Mouse (Mus musculus) megakaryocyte progenitor cell, adult 5-6 weeks (primary cell): ENCODE results near the gene P2rx6. TPM values are rescaled to one million over a fixed set of nuclear protein-coding genes. Genes with fewer than 3 reads are reported as not detected.
"Not testable (repeated sequence)": the region's sequence is repeated elsewhere in the genome, so short reads cannot be mapped to it uniquely, and the experiment has no call there.

Experiments
- ATAC-seq: replicated peaks from 2 replicates; pipeline ENCODE4 v1.8.0; 2016; ENCODE audit warnings: mild to moderate bottlenecking, moderate TSS enrichment, inconsistent platforms; ENCODE audit not compliant: poor library complexity
- total RNA-seq, 2 experiments: library from RNA; stranded (forward) in 1 of 2; stranded (reverse) in 1 of 2; fragments of 157-497, 149-512 nt in 1 of 2; fragments of 200-1000 nt in 1 of 2; gene quantifications; 2 replicates each; pipeline versions ENCODE4 v1.2.3 to v1.2.4; 2015 to 2017

P2rx6 gene
- not detected in 2 replicates for total RNA-seq (2015)
- not detected in 2 replicates for total RNA-seq (2017)

DNA sequence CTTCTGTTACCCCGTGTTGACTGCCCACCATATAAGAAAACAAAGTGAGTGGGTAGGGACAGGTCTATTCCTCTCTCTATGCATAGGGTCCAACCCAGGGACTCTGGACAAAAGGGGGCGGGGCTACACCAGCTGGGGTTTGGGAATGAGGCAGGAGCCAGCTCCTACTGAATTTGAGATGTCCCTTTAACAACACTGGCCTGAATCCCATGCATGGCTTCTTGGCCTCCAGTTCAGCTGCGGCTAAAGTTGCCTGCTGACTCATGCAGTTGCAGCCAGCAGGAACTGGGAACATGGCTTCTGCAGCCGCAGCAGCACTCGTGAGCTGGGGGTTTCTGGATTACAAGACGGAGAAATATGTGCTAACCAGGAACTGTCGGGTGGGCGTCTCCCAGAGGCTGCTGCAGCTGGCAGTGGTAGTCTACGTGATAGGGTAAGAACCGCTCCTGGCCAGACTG, at the start of gene P2rx6:
Gene P2rx6, plus strand, starts transcription at position 135 of the 458 bp plus-strand sequence.
- peak; percentile 65 for ATAC-seq

- no peak for ATAC-seq
Observed at GRCm38 (mm10) chr16:17518910-17519309, 42.8 kb upstream of the P2rx6 start.

DNA sequence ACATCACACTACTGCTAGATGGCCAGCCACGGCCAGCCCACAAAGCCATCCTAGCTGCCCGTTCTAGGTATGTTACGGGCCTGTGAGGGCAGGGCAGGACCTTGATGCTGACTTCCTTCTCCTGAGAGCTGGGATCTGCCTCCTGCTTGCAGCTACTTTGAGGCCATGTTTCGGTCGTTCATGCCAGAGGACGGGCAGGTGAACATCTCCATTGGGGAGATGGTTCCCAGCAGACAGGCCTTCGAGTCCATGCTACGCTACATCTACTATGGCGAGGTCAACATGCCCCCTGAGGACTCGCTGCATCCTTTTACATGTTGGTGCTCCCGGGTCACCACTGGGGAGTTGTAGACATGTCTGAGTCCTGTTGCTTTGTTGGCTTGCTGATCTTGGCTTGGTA, 37.5 kb upstream of the P2rx6 start:
- ATAC-seq: no peak

DNA sequence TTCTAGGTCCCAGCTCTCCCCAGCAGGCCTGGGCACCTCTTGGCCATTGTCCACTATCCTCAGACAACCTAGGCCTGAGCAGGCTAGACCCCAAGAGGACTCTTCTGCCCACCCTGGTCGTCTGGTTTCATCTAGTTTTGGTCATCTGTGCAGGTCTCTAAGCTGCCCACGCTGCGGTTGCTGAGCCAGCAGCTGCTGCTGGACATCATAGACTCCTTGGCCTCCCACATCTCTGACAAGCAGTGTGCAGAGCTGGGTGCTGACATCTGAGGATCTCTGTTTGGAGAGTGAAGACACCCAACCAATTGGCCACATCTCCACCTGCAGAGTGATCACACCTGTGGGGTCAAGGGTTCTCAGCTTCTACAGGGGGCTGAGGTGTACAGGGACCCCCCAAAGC, 36.2 kb upstream of the P2rx6 start:
- ATAC-seq: no peak

DNA sequence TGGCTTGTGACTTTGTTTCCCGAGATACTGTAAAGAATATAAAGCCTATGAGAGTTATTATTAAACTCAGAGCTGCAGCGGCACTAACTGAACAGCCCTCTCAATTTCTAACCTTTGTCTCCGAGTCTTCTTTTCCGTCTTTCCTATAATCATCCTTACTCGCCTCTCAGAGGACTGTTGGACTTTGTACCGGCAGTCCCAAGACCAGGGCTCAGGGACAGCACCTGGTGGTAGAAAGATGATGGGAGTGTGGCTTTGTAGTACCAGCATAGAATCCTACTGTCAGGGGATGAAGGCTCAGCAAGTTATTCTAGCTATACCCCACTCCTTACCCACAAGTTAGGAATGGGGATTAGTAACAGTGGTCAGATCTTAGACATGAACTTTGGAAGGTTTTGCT, 35.5 kb upstream of the P2rx6 start:
- no peak for ATAC-seq

DNA sequence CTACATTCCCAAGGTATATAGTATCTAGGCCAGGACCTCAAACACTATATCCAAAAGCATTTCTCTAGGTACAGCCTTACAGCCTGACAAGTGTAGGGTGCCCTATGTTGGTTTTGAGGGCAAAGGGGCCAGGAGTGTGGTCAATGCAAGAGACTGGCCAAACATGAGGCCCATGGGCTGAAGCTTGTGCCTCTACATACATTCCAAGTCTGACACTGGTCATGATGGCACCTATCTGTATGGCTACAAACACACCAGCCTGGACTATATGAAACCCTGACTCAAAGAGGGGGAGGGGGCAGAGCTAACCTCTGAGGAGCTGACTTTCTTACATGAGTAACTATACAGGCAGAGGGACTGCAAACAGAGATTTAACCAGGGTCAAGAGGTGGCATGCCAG, 34.1 kb upstream of the P2rx6 start:
- no peak for ATAC-seq

GRCm38 (mm10) chr16:17528276-17528675, 33.4 kb upstream of the P2rx6 start:
- ATAC-seq: no peak

- no peak; the same call in 1 of the 2 replicates for ATAC-seq
Observed at GRCm38 (mm10) chr16:17529981-17530586, 31.6 kb upstream of the P2rx6 start.

- peak; percentile 91 for ATAC-seq
Observed at GRCm38 (mm10) chr16:17530640-17531288, 30.9 kb upstream of the P2rx6 start, which contains the start of gene Thap7. Gene Thap7 (minus strand): TSS chr16:17531136.

DNA sequence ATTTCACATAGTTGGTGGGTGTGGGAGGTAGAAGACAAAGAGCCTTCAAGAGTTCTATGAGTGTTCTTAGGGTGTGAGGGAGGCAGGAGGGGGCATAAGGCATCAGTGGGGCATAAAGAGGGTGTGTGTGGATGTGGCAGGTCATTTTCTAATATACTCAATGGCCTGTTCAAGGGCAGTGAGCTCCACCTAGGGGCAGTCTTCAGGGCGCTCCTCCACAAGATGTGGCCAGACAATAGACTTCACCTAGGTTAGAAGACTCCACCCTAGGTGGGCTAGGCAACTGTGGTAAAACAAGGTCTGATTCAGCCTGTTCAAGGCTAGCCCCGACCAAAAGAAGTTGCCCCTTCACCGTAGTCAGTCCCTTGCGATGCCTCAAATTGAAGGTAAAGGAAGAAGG, 29.4 kb upstream of the P2rx6 start:
- ATAC-seq: peak; percentile 42

DNA sequence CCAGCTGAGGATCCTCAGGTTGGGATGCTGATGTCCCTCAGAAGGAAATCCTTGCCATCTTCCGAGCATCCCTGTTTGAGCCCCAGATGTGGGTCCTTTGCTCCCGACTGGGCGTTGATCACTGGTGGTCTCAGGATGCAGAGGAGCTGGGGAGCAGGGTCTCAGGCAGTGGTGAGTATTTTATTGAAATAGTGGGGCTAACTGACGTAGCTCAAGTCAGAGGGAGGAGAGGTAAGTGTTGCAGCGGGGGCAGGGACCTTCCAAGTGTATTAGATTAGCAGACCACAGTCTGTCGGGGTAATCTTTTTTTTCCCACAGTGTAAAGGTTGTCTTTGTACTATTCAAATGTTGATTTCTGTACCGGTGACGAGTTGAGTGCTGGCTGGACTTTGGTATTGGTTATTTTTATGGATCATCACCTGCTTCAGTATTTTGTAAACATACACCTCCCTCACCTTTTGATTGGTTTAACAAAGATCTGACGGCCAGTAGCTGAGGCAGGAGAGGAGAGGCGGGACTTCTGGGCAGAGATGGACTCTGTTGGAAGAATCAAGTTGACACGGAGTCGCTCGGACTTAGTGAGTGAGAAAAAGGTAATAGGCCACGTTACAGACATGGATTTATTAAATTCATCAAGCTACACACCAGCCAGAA, 28.9 kb upstream of the P2rx6 start:
- no peak for ATAC-seq

DNA sequence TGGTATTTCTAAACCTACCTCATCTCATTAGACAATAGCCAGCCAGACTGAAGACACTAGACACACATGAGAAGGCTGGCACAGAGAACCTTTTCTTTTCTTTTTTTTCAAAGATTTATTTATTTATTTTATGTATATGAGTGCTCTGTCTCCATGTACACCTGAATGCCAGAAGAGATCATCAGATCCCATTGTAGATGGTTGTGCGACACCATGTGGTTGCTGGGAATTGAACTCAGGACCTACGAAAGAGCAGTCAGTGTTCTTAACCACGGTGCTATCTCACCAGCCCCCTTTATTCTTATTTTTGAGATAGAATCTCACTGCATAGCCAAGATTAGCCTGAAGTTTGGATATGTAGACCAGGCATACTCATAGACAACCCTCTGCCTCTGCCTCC, 25.1 kb upstream of the P2rx6 start:
- no peak for ATAC-seq

DNA sequence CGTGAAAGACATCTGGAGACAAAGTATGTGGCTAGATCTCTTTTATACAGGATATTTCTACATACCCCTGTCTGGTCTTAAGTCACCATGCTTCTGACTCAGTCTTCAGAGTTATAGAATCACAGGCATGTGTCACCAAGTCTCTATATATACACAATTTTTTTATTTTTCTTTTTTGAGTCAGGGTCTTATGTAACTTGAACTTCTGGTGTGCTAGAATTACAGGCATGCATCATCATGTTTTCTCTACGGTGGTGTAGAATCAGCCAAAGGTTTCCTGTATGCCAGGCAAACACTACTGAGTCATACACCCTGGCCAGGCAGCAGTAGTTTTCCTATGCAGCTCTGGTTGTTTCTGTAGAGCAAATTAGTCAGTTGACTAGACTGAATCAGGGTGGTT, 19.1 kb upstream of the P2rx6 start:
- ATAC-seq: no peak

GRCm38 (mm10) chr16:17552837-17553236, 8.8 kb upstream of the P2rx6 start:
- no peak for ATAC-seq

DNA sequence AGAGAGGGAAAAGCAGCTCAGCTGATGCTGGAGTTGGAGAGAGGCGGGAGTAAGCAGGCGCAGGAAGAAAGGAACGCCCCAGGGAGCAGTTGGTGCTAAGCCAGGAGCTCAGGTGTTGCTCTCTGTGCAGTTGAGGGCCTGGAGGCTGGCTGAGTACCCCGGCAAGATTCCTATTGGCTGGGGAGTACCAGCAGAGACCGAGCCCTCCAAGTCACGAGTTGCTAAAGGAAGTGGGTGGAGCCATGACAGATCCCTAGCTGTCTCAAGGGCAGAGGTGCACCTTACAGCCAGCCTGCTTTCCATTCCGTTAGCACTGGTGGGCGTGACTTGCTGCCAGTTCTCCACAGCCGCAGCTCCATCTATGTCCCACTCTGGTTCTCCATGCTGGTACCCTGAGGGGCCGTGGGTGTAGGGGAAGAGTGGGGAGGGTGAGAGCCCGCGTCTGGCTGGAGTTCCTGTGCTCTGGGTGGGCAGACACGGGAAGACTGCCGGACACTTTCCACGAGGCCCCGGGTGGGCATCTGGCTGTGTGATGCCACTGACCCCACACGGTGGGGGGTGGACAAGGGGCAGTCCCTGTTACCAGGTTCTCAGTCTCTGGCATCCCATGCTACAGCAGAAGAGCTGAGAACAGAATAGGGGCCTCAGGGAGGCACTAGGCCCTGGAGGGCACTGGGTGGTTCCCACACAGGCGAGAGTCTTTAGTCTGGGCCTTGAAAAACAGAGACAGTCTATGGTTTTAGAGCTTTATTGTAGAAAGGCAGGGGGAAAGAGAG, 7.6 kb upstream of the P2rx6 start:
- peak; percentile 93 for ATAC-seq

DNA sequence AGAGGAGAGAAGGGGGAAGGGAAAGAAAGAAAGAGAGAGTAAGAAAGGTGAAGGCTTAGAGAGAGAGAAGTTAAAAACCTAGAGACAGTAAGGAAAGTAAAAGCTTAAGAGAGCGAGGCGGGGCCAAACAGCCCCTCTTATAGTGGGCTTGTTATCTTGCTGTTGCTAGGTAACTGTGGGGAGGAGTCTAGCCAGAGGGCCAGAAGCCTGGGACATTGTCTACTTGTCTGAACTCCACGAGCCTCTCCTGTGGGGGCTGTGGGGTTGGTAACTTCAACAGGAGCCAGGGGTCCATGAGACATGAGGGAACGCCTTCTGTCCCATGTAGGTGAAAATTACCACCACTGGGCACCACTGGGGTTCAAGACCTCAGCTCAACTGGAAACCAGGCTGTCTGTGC, 7.0 kb upstream of the P2rx6 start:
- not testable (repeated sequence) for ATAC-seq

DNA sequence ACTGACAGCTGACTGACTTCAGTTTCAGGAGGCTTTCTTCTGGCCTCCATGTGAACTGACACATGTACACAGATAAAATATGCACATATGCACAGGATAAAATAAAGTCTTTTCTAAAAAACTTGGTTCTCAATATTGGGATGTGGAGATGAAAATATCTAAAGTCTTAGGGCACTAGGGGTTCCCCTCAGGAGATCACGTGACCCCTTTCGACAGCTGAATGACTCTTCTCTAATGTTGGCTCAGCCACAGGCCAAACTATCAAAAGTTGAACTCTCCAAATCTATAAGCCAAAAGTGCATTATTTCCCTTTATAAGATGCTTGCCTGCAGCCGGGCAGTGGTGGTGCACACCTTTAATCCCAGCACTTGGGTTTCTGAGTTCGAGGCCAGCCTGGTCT, 5.5 kb upstream of the P2rx6 start:
- ATAC-seq: no peak

DNA sequence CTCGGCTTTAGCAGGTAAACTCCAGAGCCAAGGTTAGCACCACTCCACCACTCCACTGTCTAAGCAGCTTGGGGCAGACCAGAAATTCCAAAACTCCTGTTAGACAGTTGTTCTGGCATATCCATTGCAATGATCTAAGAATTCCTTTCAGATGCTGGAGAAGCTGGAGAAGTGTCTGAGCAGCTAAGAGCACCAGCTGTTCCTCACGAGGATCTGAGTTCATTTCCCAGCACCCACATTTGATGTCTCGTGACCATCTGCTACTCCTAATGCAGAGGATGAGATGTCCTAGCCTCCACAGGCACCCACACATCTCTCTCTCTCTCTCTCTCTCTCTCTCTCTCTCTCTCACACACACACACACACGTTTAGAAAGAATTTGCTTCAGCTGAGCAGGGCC, 4.8 kb upstream of the P2rx6 start:
- no peak for ATAC-seq

- ATAC-seq: peak; percentile 47
Observed at GRCm38 (mm10) chr16:17557947-17558480, 3.7 kb upstream of the P2rx6 start.

DNA sequence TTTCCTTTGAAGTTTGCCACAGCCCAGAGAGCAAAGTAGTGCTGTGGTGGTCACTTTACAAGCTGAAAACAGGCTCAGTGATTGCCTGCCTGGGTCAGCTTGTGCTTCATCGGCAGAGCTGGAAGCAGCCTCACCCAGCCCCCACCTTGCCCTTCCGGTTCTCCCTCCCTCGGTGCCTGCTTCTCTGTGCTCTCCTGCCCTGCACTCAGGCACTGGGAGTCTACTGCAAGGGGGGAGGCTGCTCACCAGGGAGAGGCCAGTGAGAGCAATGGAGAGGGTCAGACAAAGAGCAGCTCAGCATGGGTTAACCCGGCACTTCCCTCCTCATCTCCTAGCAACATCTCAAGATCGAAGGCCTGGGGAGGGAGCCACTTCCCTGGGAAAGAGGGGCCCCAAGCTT, 2.9 kb upstream of the P2rx6 start:
- no peak for ATAC-seq

DNA sequence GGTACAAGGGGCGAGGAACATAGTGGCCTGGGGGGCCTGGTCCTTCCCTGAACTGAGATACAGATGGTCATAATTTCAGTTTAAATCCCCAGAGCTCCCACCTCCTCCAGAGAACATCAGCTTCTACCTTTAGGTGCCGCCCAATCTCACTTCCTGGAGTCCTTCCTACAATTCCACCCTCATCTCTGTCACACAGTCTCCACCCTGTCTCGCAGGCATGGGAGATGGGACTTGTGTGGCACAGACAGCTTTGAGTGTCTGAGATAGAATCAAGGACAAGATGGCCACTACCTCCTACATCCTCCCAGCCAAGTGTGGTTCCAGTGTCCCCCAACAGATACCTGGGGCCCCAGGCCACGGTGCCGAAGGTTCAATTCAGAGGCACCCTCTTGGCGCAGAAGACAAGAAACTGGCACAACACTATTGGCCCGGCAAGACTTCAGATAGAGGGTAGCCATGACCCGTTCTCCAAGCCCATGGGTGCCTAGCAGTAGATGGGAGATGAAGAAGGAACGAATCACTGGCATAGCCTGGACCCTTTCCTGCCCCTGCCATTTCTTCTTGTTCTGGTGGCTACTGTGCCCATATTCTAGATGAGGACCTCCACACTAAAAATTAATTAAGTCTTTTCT, 2.2 kb upstream of the P2rx6 start:
- no peak for ATAC-seq
